ENCODE assay signal across 12 mouse cellular contexts in the genomic region with DNA sequence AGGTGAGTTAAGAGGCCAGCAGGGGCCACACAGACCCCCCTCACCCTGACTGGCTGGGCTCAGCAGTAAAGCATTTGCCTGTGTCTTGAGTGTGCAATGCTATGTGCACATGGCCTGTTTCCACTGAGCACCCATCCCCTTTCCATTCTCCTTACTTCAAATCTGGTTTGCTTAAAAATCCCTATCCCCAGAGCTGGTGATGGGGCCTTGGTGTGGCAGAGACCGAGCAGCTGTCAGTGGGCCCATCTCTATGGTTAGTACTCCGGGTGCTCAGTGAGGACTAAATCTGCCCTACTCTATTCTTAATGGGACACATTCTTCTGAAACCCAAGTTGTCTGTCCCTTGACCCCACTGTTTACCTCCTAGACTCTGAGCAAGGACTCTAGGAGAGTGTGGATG. TPM values are rescaled to one million over a fixed set of nuclear protein-coding genes. Genes with fewer than 3 reads are reported as not detected.
A peak's percentile ranks its signal among the peaks of the same experiment; 100 is the strongest.
DNase-seq lines count a peak whose midpoint lies in the region; ATAC-seq and TF ChIP-seq lines count a peak whose summit lies in the region.
"Had no signal": no experiment of that assay in that cellular context is flagged by ENCODE, and none has a peak within 500 bp of the region (broad histone marks: within the 10 kb centered on the region; RNA-seq: fewer than 3 reads in every experiment).

No protein-coding gene starts in this region.

- no peak for TF ChIP-seq CTCF in heart, adult 2 months (IDR thresholded peaks at IDR 0.05)

- intact Hi-C loops in heart, adult 2 months (cut with DNase I): no loop called here

- H3K4me1 ChIP-seq in kidney, embryonic 15.5 days: peaks cover 35% of the 10 kb centered on the region
- H3K4me1 ChIP-seq in embryonic facial prominence, embryonic 12.5 days: peaks cover 22% of the 10 kb centered on the region
- H3K4me1 ChIP-seq in hindbrain, embryonic 15.5 days (replicated peaks): peaks cover 51% of the 10 kb centered on the region
- H3K4me1 ChIP-seq in midbrain, embryonic 14.5 days (ENCODE audit: control insufficient read depth, insufficient read depth, low read length): peaks cover 24% of the 10 kb centered on the region
- H3K4me1 ChIP-seq in heart, adult 2 months (ENCODE audit: control insufficient read depth, insufficient read depth, low read length): no peaks in the 10 kb centered on the region

- no peaks in the 10 kb centered on the region for H3K9me3 ChIP-seq in kidney, embryonic 15.5 days (replicated peaks)
- H3K9me3 ChIP-seq in embryonic facial prominence, embryonic 12.5 days: no peaks in the 10 kb centered on the region
- H3K9me3 ChIP-seq in hindbrain, embryonic 15.5 days: no peaks in the 10 kb centered on the region
- no peaks in the 10 kb centered on the region for H3K9me3 ChIP-seq in midbrain, embryonic 14.5 days (ENCODE audit: control insufficient read depth, low read length)

- peak overlapping the region; percentile 99; the same call in 1 of the 2 replicates for H3K4me2 ChIP-seq in kidney, embryonic 15.5 days
- peak overlapping the region; percentile 91 for H3K4me2 ChIP-seq in embryonic facial prominence, embryonic 12.5 days (replicated peaks)
- peak overlapping the region; percentile 95 for H3K4me2 ChIP-seq in hindbrain, embryonic 15.5 days
- peak overlapping the region; percentile 93 for H3K4me2 ChIP-seq in midbrain, embryonic 14.5 days (ENCODE audit: low read length)

- H3K79me2 ChIP-seq in heart, adult 2 months (replicated peaks; ENCODE audit: control insufficient read depth, insufficient read depth, low read length): no peaks in the 10 kb centered on the region

- ATAC-seq in kidney, embryonic 15.5 days (replicated peaks; ENCODE audit: low FRiP score): no peak
- no peak for ATAC-seq in embryonic facial prominence, embryonic 12.5 days (ENCODE audit: insufficient number of reproducible peaks, insufficient read depth, low FRiP score, low TSS enrichment)
- no peak for ATAC-seq in hindbrain, embryonic 15.5 days (ENCODE audit: low FRiP score, low read depth)
- ATAC-seq in midbrain, embryonic 14.5 days (ENCODE audit: low FRiP score, low TSS enrichment): no peak

- H3K27ac ChIP-seq in kidney, embryonic 15.5 days: no peak overlapping the region
- no peak overlapping the region for H3K27ac ChIP-seq in embryonic facial prominence, embryonic 12.5 days
- H3K27ac ChIP-seq in hindbrain, embryonic 15.5 days (replicated peaks): no peak overlapping the region
- no peak overlapping the region for H3K27ac ChIP-seq in midbrain, embryonic 14.5 days (replicated peaks; ENCODE audit: low read depth, low read length)
- no peak overlapping the region for H3K27ac ChIP-seq in heart, adult 2 months

- H3K9ac ChIP-seq in kidney, embryonic 15.5 days: no peak overlapping the region
- peak overlapping the region; percentile 46; the same call in 1 of the 2 replicates for H3K9ac ChIP-seq in embryonic facial prominence, embryonic 12.5 days
- H3K9ac ChIP-seq in hindbrain, embryonic 15.5 days: peak overlapping the region; percentile 87
- H3K9ac ChIP-seq in midbrain, embryonic 14.5 days (replicated peaks; ENCODE audit: low read length): no peak overlapping the region; the same call in 1 of the 2 replicates
- H3K9ac ChIP-seq in heart, adult 2 months (ENCODE audit: low read depth, low read length): no peak overlapping the region

- WGBS in kidney, embryonic 15.5 days: 45% methylated on average over 2 of the region's 2 CpGs
- WGBS in embryonic facial prominence, embryonic 12.5 days: 62% methylated on average over 2 of the region's 2 CpGs
- 69% methylated on average over 2 of the region's 2 CpGs for WGBS in hindbrain, embryonic 15.5 days
- WGBS in midbrain, embryonic 14.5 days: 71% methylated on average over 2 of the region's 2 CpGs
- WGBS in heart, adult 2 months: 85% methylated on average over 2 of the region's 2 CpGs

- H3K27me3 ChIP-seq in kidney, embryonic 15.5 days: peaks cover 33% of the 10 kb centered on the region
- peaks cover 22% of the 10 kb centered on the region for H3K27me3 ChIP-seq in embryonic facial prominence, embryonic 12.5 days
- peaks cover 10% of the 10 kb centered on the region; the same call in 1 of the 2 replicates for H3K27me3 ChIP-seq in hindbrain, embryonic 15.5 days
- peaks cover 11% of the 10 kb centered on the region; the same call in 1 of the 2 replicates for H3K27me3 ChIP-seq in midbrain, embryonic 14.5 days (ENCODE audit: control insufficient read depth, insufficient read depth, low read length)
- peaks cover 8% of the 10 kb centered on the region; the same call in 1 of the 2 replicates for H3K27me3 ChIP-seq in heart, adult 2 months (ENCODE audit: control insufficient read depth, insufficient read depth, low read length)

- TF ChIP-seq POLR2A in heart, adult 2 months (IDR thresholded peaks at IDR 0.05; ENCODE audit: insufficient read depth, low read depth, low read length): no peak

- no peak for TF ChIP-seq EP300 in heart, adult 2 months (IDR thresholded peaks at IDR 0.05; ENCODE audit: insufficient read depth, low read depth, low read length)

- no peak overlapping the region for H3K4me3 ChIP-seq in kidney, embryonic 15.5 days (replicated peaks)
- H3K4me3 ChIP-seq in embryonic facial prominence, embryonic 12.5 days: peak overlapping the region; percentile 64
- peak overlapping the region; percentile 64 for H3K4me3 ChIP-seq in hindbrain, embryonic 15.5 days
- H3K4me3 ChIP-seq in midbrain, embryonic 14.5 days (replicated peaks; ENCODE audit: low read depth, low read length): peak overlapping the region; percentile 71
- H3K4me3 ChIP-seq in heart, adult 2 months: no peak overlapping the region

- no peak for DNase-seq in kidney, postnatal 10 days
- no peak for DNase-seq in midbrain, embryonic 14.5 days
- DNase-seq in MN1 (ENCODE audit: low spot score): no peak
- DNase-seq in frontal cortex, postnatal 10 days (ENCODE audit: low spot score in 2 of 2): no peak
- no peak for DNase-seq in heart, adult 2 months
- DNase-seq: cerebellum, postnatal 36 days; heart, postnatal 36 days; kidney, postnatal 25 days had no signal

- no peaks in the 10 kb centered on the region for H3K36me3 ChIP-seq in kidney, embryonic 15.5 days
- 0 out of 2 replicates have a peak, but pooled peaks cover 2% of the 10 kb centered on the region for H3K36me3 ChIP-seq in embryonic facial prominence, embryonic 12.5 days
- H3K36me3 ChIP-seq in hindbrain, embryonic 15.5 days: 0 out of 2 replicates have a peak, but pooled peaks cover 3% of the 10 kb centered on the region
- 0 out of 2 replicates have a peak, but pooled peaks cover 2% of the 10 kb centered on the region for H3K36me3 ChIP-seq in midbrain, embryonic 14.5 days (ENCODE audit: control insufficient read depth, insufficient read depth, low read length)
- H3K36me3 ChIP-seq in heart, adult 2 months (ENCODE audit: control insufficient read depth, insufficient read depth, low read length): no peaks in the 10 kb centered on the region

RNA-seq across cellular contexts. Expression of a gene that starts 2.0 kb away (rescaled TPM):
- 1.4 and 2.3 TPM in 2 replicates for polyA plus RNA-seq in kidney, embryonic 15.5 days (2015; fragmentation: Nextera tagmentation; extraction: Ambion mirVana)
- 5.9 and 6.1 TPM in 2 replicates for polyA plus RNA-seq in embryonic facial prominence, embryonic 12.5 days (2016; fragmentation: Nextera tagmentation; extraction: Ambion mirVana)
- 12.9 and 14.5 TPM in 2 replicates for polyA plus RNA-seq in hindbrain, embryonic 15.5 days (2015; fragmentation: Nextera tagmentation; extraction: Ambion mirVana)
- 10.5 and 21.2 TPM in 2 replicates for polyA plus RNA-seq in midbrain, embryonic 14.5 days (2014; fragmentation: Nextera tagmentation; extraction: Ambion mirVana)
- 10 to 100 TPM; 23.6 to 26.1 TPM for total RNA-seq in heart, adult 2 months (2021)
- 13.4 and 17.2 TPM in 2 replicates for polyA plus RNA-seq in heart, adult 2 months (2012; rRNA removed)
- polyA plus RNA-seq: liver, adult 2 months had no signal

Comparison
In these comparisons a context has a peak if more than half of its experiments do, and no peak if none do; other contexts are left out.
1. H3K4me3 ChIP-seq: peak in embryonic facial prominence, embryonic 12.5 days (single experiment), hindbrain, embryonic 15.5 days (single experiment) and midbrain, embryonic 14.5 days (single experiment); none in kidney, embryonic 15.5 days (single experiment) and heart, adult 2 months (single experiment).
2. H3K9ac ChIP-seq: peak in embryonic facial prominence, embryonic 12.5 days (single experiment) and hindbrain, embryonic 15.5 days (single experiment); none in kidney, embryonic 15.5 days (single experiment), midbrain, embryonic 14.5 days (single experiment) and heart, adult 2 months (single experiment).
3. Peak in every context shown above with its lines, with median percentiles within 50 percentile points of each other: H3K4me2 ChIP-seq.